Mouse (Mus musculus) embryonic facial prominence, embryonic 12.5 days (tissue): ENCODE results near the gene Pdgfc. TPM values are rescaled to one million over a fixed set of nuclear protein-coding genes. Genes with fewer than 3 reads are reported as not detected.
"Not testable (repeated sequence)": the region's sequence is repeated elsewhere in the genome, so short reads cannot be mapped to it uniquely, and the experiment has no call there.

ENCODE experiments used
- ATAC-seq: fragments of 200-750 bp; cut with Nextera tagmentation; 2 replicates; pipeline ENCODE4 v1.8.0; 2017; ENCODE audit not compliant: insufficient number of reproducible peaks, insufficient read depth, low FRiP score, low TSS enrichment
- H3K27ac ChIP-seq: fragments of 300-500 bp; sonication (generic); 2 replicates; pipeline ENCODE4 v1.5.1; 2016; ENCODE audit warnings: mild to moderate bottlenecking
- H3K27me3 ChIP-seq: fragments of 300-500 bp; sonication (generic); 2 replicates; pipeline ENCODE4 v1.6.1; 2016; ENCODE audit warnings: mild to moderate bottlenecking, moderate library complexity
- H3K36me3 ChIP-seq: fragments of 300-500 bp; sonication (generic); 2 replicates; pipeline ENCODE4 v1.6.1; 2016; ENCODE audit warnings: mild to moderate bottlenecking
- H3K4me1 ChIP-seq: fragments of 300-500 bp; sonication (generic); 2 replicates; pipeline ENCODE4 v1.6.1; 2016
- H3K4me2 ChIP-seq: fragments of 300-500 bp; sonication (generic); replicated peaks from 2 replicates; pipeline ENCODE4 v1.6.1; 2016; ENCODE audit warnings: mild to moderate bottlenecking, moderate library complexity
- H3K4me3 ChIP-seq: fragments of 300-500 bp; sonication (generic); 2 replicates; pipeline ENCODE4 v1.5.1; 2016; ENCODE audit warnings: mild to moderate bottlenecking
- H3K9ac ChIP-seq: fragments of 300-500 bp; sonication (generic); 2 replicates; pipeline ENCODE4 v1.6.1; 2016; ENCODE audit warnings: mild to moderate bottlenecking, moderate library complexity
- H3K9me3 ChIP-seq: fragments of 300-500 bp; sonication (generic); 2 replicates; pipeline ENCODE4 v1.6.1; 2016; ENCODE audit warnings: mild to moderate bottlenecking, moderate library complexity
- WGBS: fragments of 180-500 bp; shearing (Covaris S2); methylation state at CpG from one replicate; pipeline ENCODE4 v1.1.7; 2016; 5-methylcytosine and 5-hydroxymethylcytosine counted together
- polyA plus RNA-seq: library from polyadenylated mRNA; unstranded; fragments of >200 nt; fragmentation: Nextera tagmentation; extraction: Ambion mirVana; gene quantifications from 2 replicates; pipeline ENCODE4 v1.2.1, GENCODE M21; 2016

Pdgfc gene
- polyA plus RNA-seq, 1 experiment from 2014 or later: 45.4 TPM

DNA sequence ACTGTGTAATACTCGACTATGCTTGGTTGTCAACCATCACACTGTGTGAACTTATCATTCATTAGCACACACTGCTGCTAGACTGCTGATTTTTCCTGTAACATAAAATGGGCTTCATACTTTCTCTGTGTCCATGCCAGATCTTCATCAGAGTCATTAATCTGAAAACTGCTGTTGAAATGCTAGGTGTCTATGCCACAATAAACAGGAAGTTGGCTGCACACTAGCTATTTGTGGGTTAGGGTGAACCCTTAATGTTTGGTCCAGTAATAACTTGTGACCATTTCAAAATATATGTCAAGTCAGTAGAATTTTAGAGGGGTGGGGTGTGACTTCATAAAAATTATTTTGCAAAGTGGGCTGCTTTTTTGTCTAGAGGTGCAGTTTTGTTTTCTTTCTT is 84.4 kb downstream of the Pdgfc start:
- Histone ChIP-seq H3K9ac (no peak overlapping the region), H3K36me3 (no peaks in the 10 kb centered on the region), H3K9me3 (no peaks in the 10 kb centered on the region), H3K27me3 (no peaks in the 10 kb centered on the region), H3K4me3 (no peak overlapping the region), H3K27ac (no peak overlapping the region), H3K4me2 (no peak overlapping the region), H3K4me1 (no peaks in the 10 kb centered on the region)
- no peak for ATAC-seq
- 79% methylated on average over 1 of the region's 1 CpGs for WGBS

DNA sequence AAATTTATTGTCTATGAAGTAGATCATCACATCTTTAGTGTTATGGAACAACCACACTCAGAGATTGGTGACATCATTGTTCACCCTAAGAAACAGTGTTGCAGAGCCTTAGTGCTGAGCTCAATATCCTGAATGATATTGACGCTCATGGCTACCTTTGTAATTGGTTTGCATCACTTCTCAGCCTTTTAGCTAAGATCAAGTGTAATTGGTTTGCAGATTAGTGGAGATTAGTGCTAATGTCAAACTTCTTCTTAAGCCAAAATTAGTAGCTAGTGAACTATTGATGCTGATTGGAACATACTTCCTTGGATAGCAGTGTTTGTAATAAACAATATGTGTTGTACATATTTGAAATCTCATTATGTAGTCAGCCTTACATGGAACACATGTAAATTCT is 85.5 kb downstream of the Pdgfc start:
- H3K36me3 ChIP-seq: no peaks in the 10 kb centered on the region
- H3K27me3 ChIP-seq: no peaks in the 10 kb centered on the region
- no peak for ATAC-seq
- H3K4me2 ChIP-seq: no peak overlapping the region
- H3K9me3 ChIP-seq: no peaks in the 10 kb centered on the region
- no peak overlapping the region for H3K27ac ChIP-seq
- WGBS: 86% methylated on average over 1 of the region's 1 CpGs
- H3K4me3 ChIP-seq: no peak overlapping the region
- H3K9ac ChIP-seq: no peak overlapping the region
- no peaks in the 10 kb centered on the region for H3K4me1 ChIP-seq

DNA sequence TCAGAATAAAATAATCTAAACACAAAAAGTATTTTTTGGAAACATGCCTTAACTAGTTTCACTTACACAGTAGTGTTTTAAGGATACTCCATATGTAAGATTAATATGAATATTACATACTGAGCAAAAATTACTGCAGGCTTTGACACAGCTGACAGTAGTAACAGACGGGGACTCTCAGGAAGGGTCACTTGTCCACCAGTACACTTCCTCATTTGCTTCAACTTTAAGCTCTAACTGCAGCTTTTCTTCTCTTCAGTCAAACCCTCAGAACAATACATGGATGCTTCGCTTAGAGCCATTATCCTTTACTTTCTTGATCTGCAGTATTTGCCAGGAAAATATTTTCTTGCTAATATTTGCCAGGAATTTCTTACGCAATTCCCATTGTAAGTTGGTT is 87.2 kb downstream of the Pdgfc start:
- no peak for ATAC-seq
- Histone ChIP-seq H3K9me3 (no peaks in the 10 kb centered on the region), H3K4me1 (no peaks in the 10 kb centered on the region), H3K9ac (no peak overlapping the region), H3K27me3 (no peaks in the 10 kb centered on the region), H3K27ac (no peak overlapping the region), H3K4me2 (no peak overlapping the region), H3K4me3 (no peak overlapping the region), H3K36me3 (no peaks in the 10 kb centered on the region)
- WGBS: 86% methylated on average over 3 of the region's 3 CpGs

DNA sequence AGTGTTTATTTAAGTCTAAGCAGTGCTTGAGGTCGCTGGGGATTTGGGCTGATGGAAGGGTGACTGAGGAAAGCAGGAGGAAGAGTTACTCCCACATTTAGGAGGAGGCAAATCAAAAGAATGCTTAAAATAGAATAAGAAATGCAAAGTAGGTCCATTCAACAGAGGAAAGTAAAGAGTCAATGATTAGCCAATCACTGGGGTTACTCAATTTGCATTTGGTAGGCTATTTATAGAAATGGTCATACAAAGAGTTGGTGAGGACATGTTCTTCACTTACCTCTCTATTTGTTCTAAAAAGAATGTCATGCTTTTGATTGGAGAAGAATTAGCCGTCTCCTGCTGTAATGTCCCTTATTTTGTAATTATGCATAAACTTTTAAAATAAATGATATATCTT is 90.8 kb downstream of the Pdgfc start:
- Histone ChIP-seq H3K4me3 (no peak overlapping the region), H3K27ac (no peak overlapping the region), H3K4me1 (no peaks in the 10 kb centered on the region), H3K9ac (no peak overlapping the region), H3K27me3 (no peaks in the 10 kb centered on the region), H3K36me3 (no peaks in the 10 kb centered on the region), H3K4me2 (no peak overlapping the region), H3K9me3 (no peaks in the 10 kb centered on the region)
- WGBS: 49% methylated on average over 2 of the region's 2 CpGs
- no peak for ATAC-seq

DNA sequence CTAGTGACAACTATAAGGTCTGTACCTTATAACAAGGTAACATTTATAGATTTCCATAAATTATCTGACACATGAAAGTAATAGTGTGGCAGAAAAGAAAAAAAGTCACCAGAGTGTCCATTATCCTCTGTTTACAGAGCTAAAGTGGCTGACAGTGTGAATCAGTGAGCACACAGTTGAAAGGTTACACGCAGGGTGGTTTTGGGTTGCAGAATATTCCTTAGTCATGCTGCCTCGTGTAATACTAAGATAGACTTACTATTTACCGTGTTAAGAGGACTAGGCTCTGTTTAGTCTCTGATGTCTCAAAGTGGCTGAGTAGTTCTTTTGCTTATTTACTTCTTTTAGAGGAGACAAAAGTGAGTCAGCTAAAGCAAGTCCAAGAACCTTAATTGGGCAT is 100.8 kb downstream of the Pdgfc start:
- no peaks in the 10 kb centered on the region for H3K27me3 ChIP-seq
- no peak overlapping the region for H3K4me2 ChIP-seq
- H3K27ac ChIP-seq: no peak overlapping the region
- H3K4me1 ChIP-seq: no peaks in the 10 kb centered on the region
- 69% methylated on average over 3 of the region's 3 CpGs for WGBS
- no peak for ATAC-seq
- no peaks in the 10 kb centered on the region for H3K9me3 ChIP-seq
- no peak overlapping the region for H3K9ac ChIP-seq
- no peaks in the 10 kb centered on the region for H3K36me3 ChIP-seq
- no peak overlapping the region for H3K4me3 ChIP-seq

DNA sequence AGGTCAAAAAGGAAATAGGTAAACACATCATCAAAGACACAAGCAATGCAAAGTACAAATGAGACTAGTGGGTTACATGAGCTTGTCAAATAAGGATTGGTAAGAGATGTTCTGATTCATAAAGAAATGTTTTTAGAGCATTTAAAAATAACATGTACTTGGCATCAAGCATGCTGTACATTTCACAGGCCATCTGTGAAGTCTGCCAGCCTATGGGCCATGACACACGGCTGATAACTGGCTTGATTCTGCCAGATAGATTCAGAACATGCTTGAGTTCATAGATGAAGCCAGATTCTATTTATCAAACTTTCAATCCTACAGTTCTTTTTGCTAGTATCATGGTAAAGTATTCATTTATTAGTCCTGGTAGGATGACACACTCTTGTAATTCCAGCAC is 101.8 kb downstream of the Pdgfc start:
- WGBS: 79% methylated on average over 1 of the region's 1 CpGs

DNA sequence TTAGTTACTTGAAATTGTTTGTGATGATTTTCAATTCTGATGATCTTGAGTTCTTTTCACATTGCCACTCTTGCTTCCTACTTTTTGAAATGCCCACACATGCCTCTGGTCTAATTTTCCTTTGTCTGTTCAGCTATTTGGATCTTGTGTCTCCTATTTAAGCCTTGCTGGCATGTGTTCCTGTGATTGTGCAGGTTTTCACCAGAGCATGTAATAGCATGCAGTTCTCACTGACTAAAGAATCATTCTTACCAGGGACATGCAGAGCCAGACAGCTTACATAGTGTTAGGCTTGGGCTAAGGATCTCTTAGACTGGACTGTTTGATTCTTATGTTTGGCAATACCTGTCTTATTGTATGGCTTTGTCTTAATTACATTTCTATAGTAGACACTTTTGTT is 107.5 kb downstream of the Pdgfc start:
- H3K9ac ChIP-seq: no peak overlapping the region
- H3K27ac ChIP-seq: no peak overlapping the region
- no peak overlapping the region for H3K4me2 ChIP-seq
- no peaks in the 10 kb centered on the region for H3K36me3 ChIP-seq
- no peak for ATAC-seq
- H3K4me1 ChIP-seq: no peaks in the 10 kb centered on the region
- H3K4me3 ChIP-seq: no peak overlapping the region
- no peaks in the 10 kb centered on the region for H3K9me3 ChIP-seq
- H3K27me3 ChIP-seq: no peaks in the 10 kb centered on the region

More for the DNA sequence above, 101.8 kb downstream of the Pdgfc start:
- H3K27ac ChIP-seq, H3K36me3 ChIP-seq, ATAC-seq, H3K9me3 ChIP-seq, H3K4me2 ChIP-seq, H3K4me1 ChIP-seq, H3K4me3 ChIP-seq, H3K27me3 ChIP-seq, H3K9ac ChIP-seq: not testable (repeated sequence)

DNA sequence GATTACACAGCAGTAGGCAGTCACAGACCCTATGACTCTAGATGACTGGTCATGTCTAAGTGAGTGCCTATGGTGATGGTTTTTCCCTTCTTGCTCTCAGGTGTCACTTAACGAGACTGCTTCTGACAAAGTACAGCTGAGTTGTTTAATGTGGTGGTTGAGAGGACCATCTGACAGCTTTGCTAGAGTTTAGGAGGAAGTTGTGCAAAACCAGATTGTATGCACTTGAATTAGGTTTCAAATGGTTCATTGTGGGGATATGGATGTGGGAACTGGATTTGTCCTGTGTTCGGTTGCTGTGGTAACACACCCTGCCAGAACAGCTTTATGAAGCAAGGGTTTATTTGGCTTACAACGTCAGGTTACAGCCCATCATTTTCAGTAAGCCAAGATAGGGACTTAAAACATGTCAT is 112.9 kb downstream of the Pdgfc start:
- WGBS: 55% methylated on average over 3 of the region's 3 CpGs
- Histone ChIP-seq H3K27me3 (no peaks in the 10 kb centered on the region), H3K9ac (no peak overlapping the region), H3K4me2 (no peak overlapping the region), H3K4me1 (no peaks in the 10 kb centered on the region), H3K4me3 (no peak overlapping the region), H3K9me3 (no peaks in the 10 kb centered on the region), H3K36me3 (no peaks in the 10 kb centered on the region), H3K27ac (no peak overlapping the region)
- ATAC-seq: no peak

DNA sequence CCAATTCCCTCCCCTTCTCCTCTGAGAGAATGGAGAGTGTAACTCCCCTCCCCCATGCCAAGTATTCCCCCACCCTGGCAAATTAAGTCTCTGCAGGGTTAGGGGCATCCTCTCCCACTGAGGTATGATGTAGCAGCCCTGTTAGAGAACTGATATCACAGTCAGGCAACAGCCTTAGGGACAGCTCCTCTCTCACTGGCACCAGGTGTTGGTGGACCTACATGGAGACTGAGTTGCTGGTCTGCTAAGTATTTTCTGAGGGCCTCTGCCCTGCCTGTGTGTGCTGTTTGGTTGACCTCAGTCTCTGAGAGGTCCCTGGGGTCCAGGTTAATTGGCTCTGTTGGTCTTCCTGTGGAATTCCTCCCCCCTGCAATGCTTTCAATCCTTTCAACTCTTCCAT is 114.0 kb downstream of the Pdgfc start:
- ATAC-seq: no peak
- H3K27me3 ChIP-seq: no peaks in the 10 kb centered on the region
- no peak overlapping the region for H3K4me2 ChIP-seq
- no peaks in the 10 kb centered on the region for H3K4me1 ChIP-seq
- H3K36me3 ChIP-seq: no peaks in the 10 kb centered on the region
- no peaks in the 10 kb centered on the region for H3K9me3 ChIP-seq
- no peak overlapping the region for H3K9ac ChIP-seq
- no peak overlapping the region for H3K27ac ChIP-seq
- H3K4me3 ChIP-seq: no peak overlapping the region

DNA sequence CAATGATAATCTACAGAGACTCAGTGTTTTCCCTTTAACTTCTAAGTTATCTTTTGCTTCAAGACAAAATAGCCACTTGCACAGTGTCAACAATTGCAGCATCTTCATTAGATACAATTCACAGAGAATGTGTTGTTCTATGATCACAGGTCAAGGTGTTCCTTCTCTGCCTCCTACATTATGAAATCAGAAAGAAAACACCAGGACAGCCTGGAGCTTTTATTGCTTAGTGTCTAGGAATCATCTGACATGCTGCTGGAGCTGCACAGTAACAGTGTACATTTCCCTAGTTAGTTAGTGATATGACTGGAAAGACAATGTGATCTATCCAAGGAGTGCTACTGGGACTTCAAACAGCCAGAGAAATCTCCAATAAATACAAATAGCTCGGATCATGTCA is 118.2 kb downstream of the Pdgfc start:
- Histone ChIP-seq H3K27ac (no peak overlapping the region), H3K4me1 (no peaks in the 10 kb centered on the region), H3K9me3 (no peaks in the 10 kb centered on the region), H3K27me3 (no peaks in the 10 kb centered on the region), H3K4me3 (no peak overlapping the region), H3K36me3 (no peaks in the 10 kb centered on the region), H3K9ac (no peak overlapping the region), H3K4me2 (no peak overlapping the region)
- ATAC-seq: no peak
- 72% methylated on average over 1 of the region's 1 CpGs for WGBS

DNA sequence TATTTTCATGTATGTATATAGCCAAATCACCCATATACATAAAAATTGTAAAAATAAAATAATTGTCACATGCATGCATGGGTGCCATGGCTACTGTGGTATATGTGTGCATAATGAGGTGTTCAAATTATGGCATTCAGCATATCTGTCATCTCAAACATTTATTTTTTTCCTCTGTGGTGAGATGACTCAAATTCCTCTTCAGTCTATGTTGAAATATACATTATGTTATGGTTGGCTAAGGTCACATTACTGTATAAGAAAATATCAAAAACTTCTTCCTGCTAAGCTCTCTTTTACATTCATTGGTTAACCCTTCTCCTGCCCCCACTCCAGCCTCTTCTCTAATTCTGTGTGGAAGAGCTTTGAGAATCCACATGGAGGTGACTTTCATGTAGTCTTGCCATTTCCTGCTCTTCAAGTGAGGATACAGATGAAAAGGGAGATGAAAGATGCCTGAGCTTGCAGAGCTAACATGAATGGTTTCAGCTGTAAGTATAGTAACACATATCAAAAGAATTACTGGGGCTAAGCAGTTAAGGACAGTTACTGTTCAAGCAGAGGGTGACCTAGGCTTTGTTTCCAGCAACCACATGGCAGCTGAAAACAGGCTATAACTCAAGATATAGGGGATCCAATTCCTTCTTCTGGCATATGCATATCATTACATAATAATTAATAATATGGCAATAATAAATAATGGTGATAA is 124.4 kb downstream of the Pdgfc start:
- Histone ChIP-seq H3K36me3 (no peaks in the 10 kb centered on the region), H3K4me2 (no peak overlapping the region), H3K27ac (no peak overlapping the region), H3K4me3 (no peak overlapping the region), H3K27me3 (no peaks in the 10 kb centered on the region), H3K4me1 (no peaks in the 10 kb centered on the region), H3K9ac (no peak overlapping the region), H3K9me3 (no peaks in the 10 kb centered on the region)
- no peak for ATAC-seq

DNA sequence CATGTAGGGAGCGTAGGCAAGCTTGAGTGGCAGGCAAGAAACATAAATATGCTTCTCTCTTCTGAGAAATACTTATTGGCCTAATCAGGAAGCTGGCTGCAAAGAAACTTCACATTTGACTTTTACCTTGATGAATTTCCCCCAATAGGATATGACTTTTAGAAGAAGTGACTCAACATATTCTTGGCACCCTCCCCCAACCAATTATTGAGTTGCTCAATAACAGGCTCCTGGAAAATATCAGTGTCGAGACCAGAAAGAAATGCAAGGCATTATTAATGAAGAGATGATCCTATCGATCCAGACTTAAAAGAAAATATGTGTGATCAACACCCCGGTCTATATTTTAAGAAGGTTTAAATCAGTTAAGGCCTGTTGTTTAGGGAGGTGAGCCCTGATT is 125.9 kb downstream of the Pdgfc start:
- H3K4me3 ChIP-seq: no peak overlapping the region
- no peak overlapping the region for H3K4me2 ChIP-seq
- no peak overlapping the region for H3K9ac ChIP-seq
- H3K9me3 ChIP-seq: no peaks in the 10 kb centered on the region
- H3K27ac ChIP-seq: no peak overlapping the region
- WGBS: 90% methylated on average over 4 of the region's 4 CpGs
- H3K36me3 ChIP-seq: no peaks in the 10 kb centered on the region
- ATAC-seq: no peak
- no peaks in the 10 kb centered on the region for H3K27me3 ChIP-seq
- H3K4me1 ChIP-seq: no peaks in the 10 kb centered on the region

DNA sequence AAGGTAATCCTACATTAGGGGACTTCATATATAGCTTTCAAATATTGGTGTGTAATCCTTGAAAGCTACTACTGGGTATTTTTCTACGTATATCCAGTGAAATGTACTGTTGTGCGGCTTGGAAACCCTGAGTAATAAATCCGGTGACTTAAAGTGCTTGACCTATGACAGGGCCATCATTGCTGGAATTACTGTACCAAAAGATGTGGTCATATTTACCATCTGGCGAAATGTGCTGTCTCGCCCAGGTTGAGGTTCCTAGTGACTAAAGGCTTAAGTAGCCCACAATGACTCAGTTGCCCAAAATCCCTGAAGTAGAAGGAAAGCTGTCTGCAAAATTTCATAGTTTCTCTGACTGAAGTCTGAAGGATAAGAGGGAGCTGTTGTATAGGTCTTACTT is 127.9 kb downstream of the Pdgfc start:
- H3K27me3 ChIP-seq: no peaks in the 10 kb centered on the region
- H3K4me1 ChIP-seq: no peaks in the 10 kb centered on the region
- no peaks in the 10 kb centered on the region for H3K9me3 ChIP-seq
- H3K9ac ChIP-seq: no peak overlapping the region
- no peak overlapping the region for H3K4me3 ChIP-seq
- ATAC-seq: no peak
- no peak overlapping the region for H3K27ac ChIP-seq
- no peaks in the 10 kb centered on the region for H3K36me3 ChIP-seq
- WGBS: 93% methylated on average over 5 of the region's 5 CpGs
- H3K4me2 ChIP-seq: no peak overlapping the region
